Mouse (Mus musculus): ENCODE results near the gene Mgrn1. TPM values are rescaled to one million over a fixed set of nuclear protein-coding genes. Genes with fewer than 3 reads are reported as not detected.

The Mgrn1 gene
- total RNA-seq, 4 experiments from 2014 or later = 166 to 200 (median 185) TPM

DNA sequence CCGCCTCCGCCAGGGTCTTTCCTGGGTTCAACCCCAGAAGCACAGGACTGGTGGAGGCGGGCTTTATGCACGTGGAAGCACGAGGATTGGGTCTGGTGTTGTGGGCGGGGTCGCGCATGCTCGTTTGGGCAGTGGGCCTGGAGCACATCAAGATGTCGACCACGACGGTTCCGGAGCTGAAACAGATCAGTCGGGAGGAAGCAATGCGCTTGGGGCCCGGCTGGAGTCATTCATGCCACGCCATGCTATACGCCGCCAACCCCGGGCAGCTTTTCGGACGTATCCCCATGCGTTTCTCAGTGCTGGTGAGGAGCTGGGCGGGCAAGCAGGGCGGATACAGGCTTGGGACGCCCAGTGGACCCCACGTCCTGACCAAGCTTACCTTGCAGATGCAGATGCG lies 52.9 kb downstream of the Mgrn1 start:
- DNase-seq (ENCODE audit: low spot score) = peak; percentile 96

- no peak for DNase-seq (ENCODE audit: low spot score)
Measured at GRCm38 (mm10) chr16:4939412-4939811, 53.4 kb downstream of the Mgrn1 start.

DNA sequence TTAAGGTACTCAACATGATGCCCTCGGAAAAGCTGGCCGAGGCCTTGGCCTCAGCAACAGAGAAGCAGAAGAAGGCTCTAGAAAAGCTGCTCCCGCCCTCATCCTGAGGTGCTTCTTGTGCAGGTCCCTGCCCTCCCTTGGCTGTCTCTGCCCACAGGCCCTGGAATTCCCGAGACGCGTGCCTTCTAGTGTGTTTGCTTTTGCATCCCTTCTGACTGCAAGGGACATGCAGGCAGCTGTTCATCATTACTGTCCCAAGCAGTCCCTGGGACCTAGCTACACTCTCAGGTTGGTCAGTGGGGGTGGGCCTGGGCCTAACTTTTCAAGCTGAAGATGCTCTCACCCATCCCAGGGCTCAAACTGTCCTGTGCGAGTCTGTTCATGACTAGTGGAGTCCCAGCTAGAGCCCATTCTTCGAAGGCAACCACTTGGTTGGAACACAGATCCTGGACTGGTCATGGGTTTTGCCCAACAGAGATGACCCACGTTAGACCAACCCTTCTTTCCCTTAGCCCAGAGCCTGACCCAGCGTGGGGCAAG lies 54.3 kb downstream of the Mgrn1 start:
- no peak for DNase-seq (ENCODE audit: low spot score)

GRCm38 (mm10) chr16:4941016-4941415 lies 55.0 kb downstream of the Mgrn1 start:
- DNase-seq (ENCODE audit: low spot score) = no peak

DNA sequence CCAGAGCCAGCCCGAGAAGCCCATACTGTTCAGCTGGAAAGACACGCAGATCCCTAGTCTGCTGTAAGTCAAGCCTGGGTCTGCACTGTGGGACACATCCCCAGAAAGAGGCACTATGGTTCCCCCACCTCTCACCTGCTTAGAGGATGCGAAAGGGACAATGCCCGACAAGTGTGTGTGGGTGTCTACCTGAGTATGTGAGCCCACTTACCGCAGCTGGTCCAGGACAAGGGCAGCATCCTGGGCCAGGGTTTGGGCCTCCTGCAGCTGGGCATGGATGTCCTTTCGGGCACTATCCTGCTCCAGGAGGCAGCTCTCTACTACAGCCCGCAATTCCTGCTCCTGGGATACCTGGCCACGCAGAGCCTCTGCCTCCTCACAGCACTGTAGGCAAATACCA lies 56.8 kb downstream of the Mgrn1 start:
- DNase-seq (ENCODE audit: low spot score) = no peak

DNA sequence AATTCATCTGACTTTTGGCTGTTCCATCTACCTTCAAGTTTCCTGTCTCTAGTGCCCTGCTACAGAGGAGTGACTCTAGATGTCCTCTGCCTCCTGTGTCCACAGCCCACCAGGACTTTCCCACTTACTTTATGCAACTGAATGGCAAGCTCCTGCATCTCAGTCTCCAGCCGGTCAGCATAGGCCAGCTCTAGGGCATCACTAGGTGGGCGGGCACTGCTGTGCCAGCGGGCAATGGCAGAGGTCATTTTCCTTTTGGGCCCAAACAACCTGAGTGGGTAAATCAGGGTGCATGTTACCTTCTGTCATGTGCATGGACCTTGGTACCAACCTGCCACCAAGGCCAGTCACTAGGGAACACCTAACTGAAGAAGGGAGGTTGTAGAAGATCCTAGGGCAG lies 57.4 kb downstream of the Mgrn1 start:
- no peak for DNase-seq (ENCODE audit: low spot score)

- DNase-seq (ENCODE audit: low spot score) = no peak
Measured at GRCm38 (mm10) chr16:4945415-4945814, 59.4 kb downstream of the Mgrn1 start.

- DNase-seq (ENCODE audit: low spot score) = no peak
Measured at GRCm38 (mm10) chr16:4946155-4946554, 60.1 kb downstream of the Mgrn1 start.

- no peak for DNase-seq (ENCODE audit: low spot score)
Measured at GRCm38 (mm10) chr16:4947378-4947777, 61.3 kb downstream of the Mgrn1 start.

GRCm38 (mm10) chr16:4956609-4957008 lies 70.6 kb downstream of the Mgrn1 start:
- no peak for DNase-seq (ENCODE audit: low spot score)

- DNase-seq (ENCODE audit: low spot score) = no peak
Measured at GRCm38 (mm10) chr16:4957446-4957845, 71.4 kb downstream of the Mgrn1 start.

GRCm38 (mm10) chr16:4960260-4960659 lies 74.2 kb downstream of the Mgrn1 start:
- no peak for DNase-seq (ENCODE audit: low spot score)

DNA sequence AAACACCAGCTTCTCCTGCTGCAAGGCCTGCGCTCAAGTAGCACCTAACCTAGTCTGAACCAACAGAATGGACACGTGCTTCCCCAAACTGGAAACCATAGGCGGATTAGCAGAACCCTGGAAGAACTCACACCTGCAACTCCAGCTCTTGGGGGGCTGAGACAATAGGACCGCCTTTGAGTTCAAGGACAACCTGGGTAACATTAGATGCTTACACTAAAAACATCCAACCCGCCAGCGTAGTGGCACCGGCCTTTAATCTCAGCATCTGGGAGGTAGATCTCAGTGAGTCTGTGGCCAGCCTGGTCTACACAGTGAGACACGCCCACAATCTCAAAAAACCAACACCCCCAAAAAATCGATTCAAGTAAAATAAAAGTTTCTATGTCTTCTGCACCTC lies 77.3 kb downstream of the Mgrn1 start:
- no peak for DNase-seq (ENCODE audit: low spot score)

DNA sequence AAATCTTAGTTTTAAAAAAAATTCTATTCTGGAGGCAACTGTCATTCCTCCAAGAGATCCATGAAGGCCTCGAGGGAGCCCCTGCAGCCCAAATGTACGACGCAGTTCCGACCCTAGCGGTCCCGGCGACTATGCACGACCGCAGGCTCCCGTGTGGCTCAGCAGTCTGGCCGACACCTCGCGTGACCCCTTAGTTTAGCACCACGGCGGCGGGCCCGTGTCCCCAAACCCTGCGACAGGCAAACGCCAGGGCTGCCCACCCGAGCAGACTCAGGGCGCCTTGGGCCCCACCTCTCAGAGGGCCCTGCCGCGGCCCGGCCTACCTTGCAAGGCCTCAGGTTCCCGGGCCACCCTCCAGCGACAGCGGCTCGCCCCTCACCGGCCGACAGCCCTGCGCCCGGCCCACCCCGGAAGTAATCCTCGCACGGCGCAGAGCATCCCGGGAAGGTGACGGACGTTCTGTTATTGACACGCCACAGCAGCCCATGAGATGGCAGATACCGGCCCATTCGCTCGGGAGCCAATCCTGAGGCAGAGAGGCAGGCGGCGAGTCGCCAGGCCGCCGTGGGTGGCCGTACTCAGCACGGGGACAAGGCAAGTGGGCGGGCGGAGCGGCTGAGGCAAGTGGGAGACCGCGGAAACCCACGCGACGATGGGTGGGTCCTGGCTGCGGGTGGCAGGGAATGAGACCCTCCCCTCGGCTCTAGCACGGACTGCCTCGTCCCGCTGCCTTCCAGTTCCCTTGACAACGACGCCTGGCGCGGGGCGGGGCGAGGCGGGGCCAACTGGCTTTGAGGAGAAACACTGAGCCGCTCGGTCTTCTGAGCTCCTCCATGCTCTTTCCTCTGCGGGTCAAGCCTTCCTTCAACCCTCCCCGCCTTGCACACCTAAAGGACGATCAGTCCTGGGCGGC lies 78.0 kb downstream of the Mgrn1 start, which contains the start of gene Anks3:
Gene Anks3, minus strand, starts transcription at position 409 of the 913 bp plus-strand sequence.
- DNase-seq (ENCODE audit: low spot score) = peak; percentile 97

DNA sequence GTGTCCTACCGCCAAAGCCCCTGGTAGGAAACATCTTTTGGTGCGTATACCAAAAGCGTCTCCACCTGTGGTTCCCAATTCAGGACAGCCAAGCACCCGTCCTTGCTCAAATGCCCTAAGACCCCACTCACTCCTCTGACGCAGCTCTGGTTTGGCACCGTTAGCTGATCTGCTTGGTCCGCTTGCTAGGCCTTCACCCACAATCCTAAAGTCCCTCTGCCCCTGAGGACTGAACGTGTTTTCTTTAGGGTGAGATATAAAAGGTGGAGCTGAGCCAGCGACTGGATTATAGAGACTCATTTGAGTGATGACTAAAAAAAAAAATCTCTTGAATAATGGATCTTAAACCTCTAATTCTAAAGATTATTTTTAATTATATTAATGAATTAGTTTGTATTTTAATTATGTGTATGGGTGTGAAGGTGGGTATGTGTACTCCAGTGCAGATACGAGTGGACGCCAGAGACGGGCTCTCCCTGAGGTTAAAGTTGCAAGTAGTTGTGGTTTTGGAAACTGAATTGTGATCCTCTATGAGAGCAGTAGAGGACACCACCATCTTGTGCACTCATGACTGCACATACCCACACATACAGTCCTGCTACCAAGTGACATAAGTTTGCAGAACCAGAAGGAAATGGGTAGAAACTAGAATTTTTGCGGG lies 78.8 kb downstream of the Mgrn1 start:
- no peak for DNase-seq (ENCODE audit: low spot score)

- DNase-seq (ENCODE audit: low spot score) = no peak
Measured at GRCm38 (mm10) chr16:4965392-4966129, 79.5 kb downstream of the Mgrn1 start.

DNA sequence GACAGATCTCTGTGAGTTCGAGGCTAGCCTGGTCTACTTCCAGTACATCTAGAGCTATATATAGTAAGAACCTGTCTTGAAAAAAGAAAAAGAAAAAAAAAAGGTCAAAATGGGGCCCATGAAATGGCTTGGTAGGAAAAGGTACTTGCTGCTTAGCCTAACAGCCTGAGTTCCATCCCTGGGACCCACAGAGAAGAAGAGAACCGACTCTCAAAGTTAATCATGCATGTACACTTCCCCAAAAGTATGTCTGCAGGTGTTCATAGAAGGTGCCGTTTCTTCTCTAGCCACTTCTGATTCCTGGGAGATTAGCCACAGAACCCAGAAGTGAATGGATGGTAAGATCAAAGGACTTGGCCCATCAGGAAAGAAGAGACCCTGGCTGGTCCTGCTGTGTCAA lies 82.4 kb downstream of the Mgrn1 start:
- DNase-seq (ENCODE audit: low spot score) = no peak

DNA sequence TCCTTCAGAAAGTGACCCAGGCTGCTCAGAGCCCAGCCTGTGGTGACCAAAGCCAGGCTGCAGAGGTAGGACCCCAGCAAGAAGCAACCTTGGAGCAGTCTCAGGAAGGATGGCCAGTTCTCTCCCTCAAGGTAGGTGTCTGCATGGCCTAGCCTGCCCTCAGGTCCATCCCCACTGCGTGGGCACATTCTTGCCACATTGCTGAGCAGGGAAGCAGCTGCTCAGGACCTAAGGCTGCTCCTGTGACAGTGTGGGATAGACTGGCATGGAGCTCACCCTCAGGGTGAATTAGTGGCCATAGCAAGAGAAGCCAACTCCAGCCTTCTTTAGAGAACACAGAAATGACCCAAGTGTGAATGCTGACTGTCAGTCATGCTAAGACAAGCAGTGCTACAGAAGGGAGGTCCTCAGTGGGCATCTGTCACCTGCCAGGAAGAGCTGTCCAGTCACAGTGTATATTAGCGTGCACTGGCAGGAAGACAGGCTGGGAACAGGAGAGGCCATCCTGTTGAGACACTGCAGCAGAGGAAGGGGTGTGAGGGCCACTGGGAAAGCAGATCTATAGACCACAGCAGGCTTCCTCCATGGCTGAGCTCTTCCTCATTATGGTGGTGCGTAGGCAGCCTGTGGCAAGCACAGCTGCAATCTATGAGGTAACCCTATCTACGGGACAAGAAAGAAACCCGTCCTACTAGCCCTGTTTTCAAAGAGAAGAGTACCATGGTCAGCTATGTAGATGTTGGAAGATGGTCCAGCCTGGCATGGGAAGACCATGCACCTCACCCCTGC lies 83.2 kb downstream of the Mgrn1 start:
- DNase-seq (ENCODE audit: low spot score) = no peak

DNA sequence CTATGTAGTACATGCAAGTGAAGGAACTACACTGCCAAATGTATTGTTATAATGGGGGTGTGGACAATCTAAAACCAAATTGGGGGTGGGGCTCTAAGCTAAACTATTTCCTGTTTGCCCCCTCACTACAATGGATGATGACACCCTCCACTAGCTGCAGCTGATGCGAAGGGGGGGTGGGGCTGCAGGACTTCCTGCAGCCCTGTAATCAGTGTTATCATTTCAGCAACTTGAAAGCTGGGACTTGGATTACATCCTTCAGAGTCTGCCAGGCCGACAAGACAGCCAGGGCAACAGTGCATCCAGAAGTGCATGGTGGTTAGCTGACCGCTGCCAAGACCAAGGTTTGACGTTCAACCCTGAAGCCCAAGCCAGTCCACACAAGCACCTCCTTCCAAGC lies 85.6 kb downstream of the Mgrn1 start:
- DNase-seq (ENCODE audit: low spot score) = peak; percentile 28

- no peak for DNase-seq (ENCODE audit: low spot score)
Measured at GRCm38 (mm10) chr16:4974521-4974920, 88.5 kb downstream of the Mgrn1 start.

DNA sequence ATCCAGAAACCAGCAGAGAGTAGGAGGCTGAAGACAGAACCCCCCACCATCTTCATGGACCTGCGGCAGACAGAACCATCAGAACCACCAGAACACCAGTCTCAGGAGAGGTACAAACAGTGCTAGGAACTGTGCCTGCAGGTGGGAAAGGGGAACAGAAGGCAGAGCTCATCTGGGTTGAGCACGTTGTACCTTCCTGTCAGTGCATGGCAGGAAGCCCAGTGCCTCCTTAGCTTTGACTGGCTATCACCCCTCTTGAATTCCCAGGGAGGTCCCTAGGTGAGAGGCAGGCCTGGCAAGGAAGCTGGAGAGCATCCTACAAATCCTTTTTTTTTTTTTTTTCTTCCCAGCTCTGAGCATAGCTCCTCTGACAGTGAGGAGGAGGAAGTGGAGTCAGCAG lies 90.1 kb downstream of the Mgrn1 start:
- no peak for DNase-seq (ENCODE audit: low spot score)
